Mouse (Mus musculus) hindbrain, embryonic 11.5 days (tissue): ENCODE measurements around the gene Gnaq. TPM values are rescaled to one million over a fixed set of nuclear protein-coding genes. Genes with fewer than 3 reads are reported as not detected.
A peak's percentile ranks its signal among the peaks of the same experiment; 100 is the strongest.

Experiments
- ATAC-seq: fragments of 200-750 bp; cut with Nextera tagmentation; 2 replicates; pipeline ENCODE4 v1.8.0; 2017; ENCODE audit warnings: mild to moderate bottlenecking, moderate TSS enrichment, moderate library complexity; ENCODE audit not compliant: low FRiP score
- DNase-seq: peaks from one replicate; pipeline ENCODE4 v3.0.0-alpha.2; 2015; ENCODE audit warnings: low spot score
- H3K27ac ChIP-seq: fragments of 300-500 bp; sonication (generic); 2 replicates; pipeline ENCODE4 v1.5.1; 2014; ENCODE audit warnings: mild to moderate bottlenecking, low read depth, low read length
- H3K27me3 ChIP-seq: fragments of 300-500 bp; sonication (generic); 2 replicates; pipeline ENCODE4 v1.6.1; 2014; ENCODE audit warnings: mild to moderate bottlenecking, low read length, moderate library complexity, mixed read lengths; ENCODE audit not compliant: control insufficient read depth, insufficient read depth
- H3K36me3 ChIP-seq: fragments of 300-500 bp; sonication (generic); 2 replicates; pipeline ENCODE4 v1.6.1; 2014; ENCODE audit warnings: mild to moderate bottlenecking, low read length, moderate library complexity, mixed read lengths; ENCODE audit not compliant: control insufficient read depth, insufficient read depth
- H3K4me1 ChIP-seq: fragments of 300-500 bp; sonication (generic); replicated peaks from 2 replicates; pipeline ENCODE4 v1.6.1; 2014; ENCODE audit warnings: low read length, mixed read lengths; ENCODE audit not compliant: control insufficient read depth, insufficient read depth
- H3K4me2 ChIP-seq: fragments of 300-500 bp; sonication (generic); replicated peaks from 2 replicates; pipeline ENCODE4 v1.6.1; 2014; ENCODE audit warnings: mild to moderate bottlenecking, low read depth, low read length
- H3K4me3 ChIP-seq: fragments of 300-500 bp; sonication (generic); 2 replicates; pipeline ENCODE4 v1.5.1; 2014; ENCODE audit warnings: low read depth, low read length
- H3K9ac ChIP-seq: fragments of 300-500 bp; sonication (generic); 2 replicates; pipeline ENCODE4 v1.6.1; 2014; ENCODE audit warnings: low read depth, low read length
- H3K9me3 ChIP-seq: fragments of 300-500 bp; sonication (generic); 2 replicates; pipeline ENCODE4 v1.6.1; 2016; ENCODE audit warnings: low read length; ENCODE audit not compliant: control insufficient read depth
- WGBS: fragments of 180-500 bp; shearing (Covaris S2); extraction: QIAGEN DNeasy Blood & Tissue Kit; methylation state at CpG from one replicate; pipeline ENCODE4 v1.1.7; 2014; 5-methylcytosine and 5-hydroxymethylcytosine counted together
- polyA plus RNA-seq: library from polyadenylated mRNA; unstranded; fragments of >200 nt; fragmentation: Nextera tagmentation; extraction: Ambion mirVana; gene quantifications from 2 replicates; pipeline ENCODE4 v1.2.1, GENCODE M21; 2014

Gene Gnaq
- polyA plus RNA-seq, 1 experiment from 2014 or later: 23.2 TPM

DNA sequence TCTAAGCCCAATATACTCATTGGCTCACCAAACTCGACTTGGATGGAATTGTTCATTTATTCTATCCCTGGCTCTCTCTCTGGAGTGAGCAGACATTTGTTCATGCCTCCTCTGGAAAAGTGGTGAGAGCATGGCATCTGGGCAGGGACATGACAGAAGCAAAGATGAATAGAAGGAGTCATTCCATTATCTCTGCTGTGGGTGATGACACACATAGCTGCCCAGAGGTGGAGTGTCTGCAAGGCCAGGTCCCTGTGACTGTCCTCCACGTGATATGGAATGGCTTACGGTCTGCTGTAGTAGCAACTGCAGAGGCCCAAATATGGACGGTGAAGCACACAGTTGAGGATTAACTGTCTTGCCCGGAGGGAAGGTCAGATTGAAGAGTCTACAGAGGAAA, 261.8 kb downstream of the Gnaq start:
- WGBS: 88% methylated on average over 5 of the region's 5 CpGs
- H3K9ac ChIP-seq: no peak overlapping the region
- no peaks in the 10 kb centered on the region for H3K9me3 ChIP-seq
- no peaks in the 10 kb centered on the region for H3K27me3 ChIP-seq
- H3K4me3 ChIP-seq: no peak overlapping the region
- H3K27ac ChIP-seq: no peak overlapping the region
- H3K4me1 ChIP-seq: no peaks in the 10 kb centered on the region
- DNase-seq: no peak
- no peak overlapping the region for H3K4me2 ChIP-seq
- no peak for ATAC-seq
- no peaks in the 10 kb centered on the region for H3K36me3 ChIP-seq

DNA sequence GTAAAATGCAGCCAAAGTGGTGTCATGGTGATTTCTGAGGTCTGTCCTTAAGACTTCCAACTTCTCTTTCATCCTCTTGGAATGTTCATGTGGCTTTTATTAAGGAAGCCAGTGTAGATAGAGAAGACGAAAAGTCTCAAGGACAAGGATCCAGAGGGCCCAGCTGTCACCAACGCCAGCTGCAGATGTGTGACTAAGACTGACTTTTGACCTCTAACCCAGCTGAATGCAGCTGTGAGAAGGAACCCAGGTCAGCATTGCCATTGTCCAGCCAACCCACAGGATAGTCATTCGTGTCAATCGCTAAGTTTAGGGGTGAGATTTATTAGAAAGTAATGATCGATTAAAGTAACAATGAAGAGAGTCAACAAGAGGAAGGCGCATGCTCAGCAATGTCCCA, 270.5 kb downstream of the Gnaq start:
- Histone ChIP-seq H3K27ac (no peak overlapping the region), H3K9ac (no peak overlapping the region), H3K36me3 (no peaks in the 10 kb centered on the region), H3K4me1 (no peaks in the 10 kb centered on the region), H3K9me3 (no peaks in the 10 kb centered on the region), H3K27me3 (no peaks in the 10 kb centered on the region), H3K4me2 (no peak overlapping the region), H3K4me3 (no peak overlapping the region)
- 78% methylated on average over 6 of the region's 6 CpGs for WGBS
- no peak for DNase-seq
- ATAC-seq: no peak

DNA sequence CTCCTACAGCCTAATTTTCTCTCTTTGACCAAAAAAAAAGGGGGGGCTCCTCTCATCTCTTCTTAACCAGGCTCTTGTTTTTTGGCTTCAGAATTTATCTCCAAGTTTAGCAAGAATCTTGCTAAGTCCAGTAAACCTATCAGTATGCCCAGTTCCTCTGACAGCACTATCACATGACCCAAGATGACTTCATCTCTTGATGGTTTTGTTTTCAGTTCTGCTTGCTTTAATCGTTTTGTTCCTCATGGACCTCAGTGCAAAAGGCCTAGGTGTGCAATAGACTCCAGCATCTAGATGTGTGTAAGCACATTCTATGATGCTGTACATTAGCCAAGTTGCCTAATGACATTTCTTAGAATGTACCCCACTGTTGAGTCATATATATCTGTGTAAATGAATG, 275.1 kb downstream of the Gnaq start:
- ATAC-seq: no peak
- Histone ChIP-seq H3K9ac (no peak overlapping the region), H3K27me3 (no peaks in the 10 kb centered on the region), H3K4me3 (no peak overlapping the region), H3K36me3 (no peaks in the 10 kb centered on the region), H3K4me2 (no peak overlapping the region), H3K4me1 (no peaks in the 10 kb centered on the region), H3K9me3 (no peaks in the 10 kb centered on the region), H3K27ac (no peak overlapping the region)
- 97% methylated on average over 1 of the region's 1 CpGs for WGBS
- no peak for DNase-seq

DNA sequence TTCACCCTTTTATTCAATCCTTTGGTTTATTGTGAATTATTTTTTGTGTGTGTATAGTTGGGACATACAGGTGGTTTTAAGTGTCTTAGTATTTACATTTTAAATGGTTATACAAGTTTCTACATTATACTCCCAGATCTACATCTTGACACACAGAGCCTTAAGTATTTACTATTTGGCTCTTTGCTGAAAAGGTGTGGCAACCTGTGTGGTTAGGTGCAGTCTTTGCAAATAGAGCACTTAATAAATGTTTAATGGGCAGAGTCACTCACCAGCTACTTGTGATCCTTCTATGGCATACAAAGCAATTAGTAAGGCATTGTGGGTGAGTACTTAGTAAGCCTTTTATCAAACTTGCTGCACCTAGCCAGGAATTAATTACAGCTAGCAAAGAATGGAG, 278.7 kb downstream of the Gnaq start:
- H3K9me3 ChIP-seq: no peaks in the 10 kb centered on the region
- no peak overlapping the region for H3K4me2 ChIP-seq
- no peak for DNase-seq
- no peak overlapping the region for H3K27ac ChIP-seq
- H3K9ac ChIP-seq: no peak overlapping the region
- H3K4me3 ChIP-seq: no peak overlapping the region
- H3K27me3 ChIP-seq: no peaks in the 10 kb centered on the region
- no peaks in the 10 kb centered on the region for H3K36me3 ChIP-seq
- ATAC-seq: no peak
- no peaks in the 10 kb centered on the region for H3K4me1 ChIP-seq

DNA sequence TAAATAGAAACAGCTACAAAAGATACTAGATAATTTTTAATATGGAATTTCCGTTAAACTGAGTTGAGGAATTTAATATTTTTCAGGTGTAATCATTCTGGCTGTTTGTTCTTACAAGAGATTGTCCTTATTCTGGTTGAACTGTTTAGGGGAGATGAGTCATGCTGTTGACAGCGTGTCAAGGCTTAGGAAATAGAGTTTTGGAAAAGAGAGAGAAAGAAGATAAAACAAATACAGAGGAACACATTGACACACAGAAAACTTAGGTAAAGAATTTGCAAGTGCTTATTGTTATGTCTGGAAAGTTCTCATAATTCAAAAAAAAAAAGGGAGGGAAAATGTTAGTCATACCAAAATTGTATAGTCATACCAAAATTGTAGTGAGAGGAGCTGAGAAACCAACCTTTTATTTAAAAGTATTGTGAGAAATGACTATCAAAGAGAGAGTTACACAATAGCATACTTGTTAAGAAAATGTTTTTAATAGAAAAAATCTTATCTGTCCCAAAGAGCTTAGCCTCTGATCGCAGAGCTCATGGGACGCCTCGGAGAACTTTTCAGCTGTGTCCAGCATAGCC, 285.5 kb downstream of the Gnaq start:
- Histone ChIP-seq H3K4me2 (no peak overlapping the region), H3K9ac (no peak overlapping the region), H3K36me3 (no peaks in the 10 kb centered on the region), H3K4me3 (no peak overlapping the region), H3K4me1 (no peaks in the 10 kb centered on the region), H3K9me3 (no peaks in the 10 kb centered on the region), H3K27me3 (no peaks in the 10 kb centered on the region), H3K27ac (no peak overlapping the region)
- DNase-seq (no peak), ATAC-seq (no peak)
- WGBS: 92% methylated on average over 5 of the region's 5 CpGs

DNA sequence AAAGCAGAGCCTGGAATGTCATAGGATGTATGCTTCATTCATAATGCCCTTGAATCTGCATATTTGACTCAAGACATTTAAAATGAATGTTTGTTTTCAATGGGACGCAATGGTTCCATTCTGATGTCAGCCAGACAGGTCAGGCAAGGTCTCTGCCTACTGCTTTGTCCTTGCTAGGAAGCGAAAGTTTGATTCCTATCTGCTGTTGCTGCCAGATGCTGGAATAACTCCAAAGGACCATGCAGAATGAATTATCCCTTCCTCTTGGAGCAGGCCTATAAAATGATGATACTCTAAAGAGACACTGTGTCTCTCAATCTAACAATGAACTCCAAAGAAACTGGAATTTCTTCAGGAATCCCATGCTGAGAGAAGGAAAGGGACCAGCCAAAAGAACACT, 293.0 kb downstream of the Gnaq start:
- 84% methylated on average over 2 of the region's 2 CpGs for WGBS
- H3K4me3 ChIP-seq: no peak overlapping the region
- no peak overlapping the region for H3K4me2 ChIP-seq
- no peak overlapping the region for H3K27ac ChIP-seq
- no peaks in the 10 kb centered on the region for H3K36me3 ChIP-seq
- ATAC-seq (no peak), DNase-seq (no peak)
- no peaks in the 10 kb centered on the region for H3K27me3 ChIP-seq
- H3K9ac ChIP-seq: no peak overlapping the region
- peaks cover 9% of the 10 kb centered on the region; the same call in 1 of the 2 replicates for H3K9me3 ChIP-seq
- no peaks in the 10 kb centered on the region for H3K4me1 ChIP-seq

DNA sequence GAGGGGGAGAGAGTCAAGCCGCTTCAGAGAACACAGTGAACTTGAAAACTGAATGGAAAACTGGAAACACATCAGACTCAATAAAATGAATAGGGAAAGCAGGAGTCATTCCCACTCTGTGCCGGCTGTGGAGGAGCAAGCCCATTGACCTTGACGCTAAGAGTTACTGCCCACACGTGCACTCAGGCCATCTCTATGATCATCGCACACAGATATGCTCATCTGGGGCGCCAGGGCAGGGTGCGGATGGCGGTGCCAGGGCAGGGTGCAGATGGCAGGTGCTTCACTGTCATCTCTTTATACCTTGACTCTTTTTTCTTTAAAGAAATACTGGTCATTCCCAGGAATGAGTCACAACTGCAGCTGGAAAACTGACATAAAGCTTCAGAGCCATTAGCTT, 298.7 kb downstream of the Gnaq start:
- no peak overlapping the region for H3K4me2 ChIP-seq
- peaks cover 8% of the 10 kb centered on the region; the same call in 1 of the 2 replicates for H3K4me1 ChIP-seq
- H3K27ac ChIP-seq: no peak overlapping the region
- peaks cover 12% of the 10 kb centered on the region for H3K27me3 ChIP-seq
- DNase-seq (no peak), ATAC-seq (no peak; the same call in 1 of the 2 replicates)
- 84% methylated on average over 8 of the region's 8 CpGs for WGBS
- no peak overlapping the region for H3K4me3 ChIP-seq
- peaks cover 9% of the 10 kb centered on the region; the same call in 1 of the 2 replicates for H3K9me3 ChIP-seq
- H3K9ac ChIP-seq: no peak overlapping the region
- no peaks in the 10 kb centered on the region for H3K36me3 ChIP-seq

DNA sequence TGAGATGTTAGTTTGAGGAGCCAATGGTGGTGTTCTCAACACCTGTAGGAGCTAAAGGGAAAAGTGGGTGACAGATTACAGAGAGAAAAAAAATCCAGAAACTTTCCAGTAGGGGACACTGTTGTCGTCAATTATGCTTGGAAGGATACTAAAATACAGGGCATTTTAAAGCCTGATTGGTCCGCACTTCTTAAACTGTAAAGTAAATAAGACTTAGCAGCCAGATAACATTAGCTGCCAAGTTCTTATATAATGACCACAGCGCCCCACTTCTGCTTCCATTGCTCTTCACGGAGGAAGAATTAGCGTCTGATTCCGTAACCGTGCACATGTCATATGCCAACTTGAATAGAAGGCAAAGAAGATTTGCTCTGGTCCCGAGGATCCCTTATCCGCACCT, 302.2 kb downstream of the Gnaq start:
- WGBS: 26% methylated on average over 9 of the region's 9 CpGs
- H3K36me3 ChIP-seq: no peaks in the 10 kb centered on the region

DNA sequence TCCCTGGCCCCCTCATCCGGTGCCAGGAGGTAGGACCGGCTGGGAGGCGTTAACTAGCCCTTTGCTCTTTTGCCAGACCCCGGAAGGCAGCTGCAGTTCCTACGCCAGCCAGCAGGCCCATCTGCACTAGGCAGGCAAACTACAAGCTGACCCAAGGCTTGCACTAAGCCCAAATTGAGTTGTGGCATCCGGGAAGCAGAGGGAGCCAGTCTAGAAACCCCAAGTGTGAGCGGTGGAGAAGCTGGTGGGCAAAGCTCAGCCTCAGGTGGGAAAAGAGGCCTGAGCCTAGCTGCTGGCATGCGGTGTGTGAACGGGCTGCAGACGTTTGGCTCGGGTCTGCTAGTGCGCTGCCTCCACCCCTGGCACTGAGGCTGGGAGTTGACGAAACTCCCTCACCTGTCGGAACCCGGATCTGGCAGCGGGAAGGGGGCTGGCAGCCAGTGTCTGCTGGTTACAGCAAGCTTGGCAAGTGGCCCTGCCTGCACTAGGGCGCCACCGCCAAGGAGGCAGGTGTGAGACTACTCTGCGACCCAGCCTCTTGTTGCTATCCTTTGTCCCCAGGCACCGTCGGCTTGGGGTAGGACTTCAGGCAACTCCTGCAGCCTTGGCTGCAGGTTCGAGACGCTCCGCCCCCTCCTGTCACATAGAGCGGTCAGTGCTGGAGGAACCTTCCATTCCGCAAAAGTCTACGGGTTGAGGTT, 303.1 kb downstream of the Gnaq start, which contains the start of gene Gna14:
Gna14 (plus strand) TSS at position 232 of the 701 bp plus-strand sequence.
- Histone ChIP-seq H3K4me1 (peaks cover 11% of the 10 kb centered on the region; the same call in 1 of the 2 replicates), H3K4me2 (peak within 1 kb of the TSS; percentile 63), H3K4me3 (peak within 1 kb of the TSS; percentile 30), H3K36me3 (no peaks in the 10 kb centered on the region), H3K9ac (peak within 1 kb of the TSS; percentile 12; the same call in 1 of the 2 replicates), H3K27me3 (peaks cover 32% of the 10 kb centered on the region), H3K9me3 (no peaks in the 10 kb centered on the region), H3K27ac (no peak within 1 kb of the TSS)
- peak; percentile 79 for DNase-seq
- ATAC-seq: peak; percentile 50
- 1% methylated on average over 27 of the region's 27 CpGs for WGBS

More for the DNA sequence above, 302.2 kb downstream of the Gnaq start:
- no peak overlapping the region for H3K9ac ChIP-seq
- peaks cover 32% of the 10 kb centered on the region for H3K27me3 ChIP-seq
- peak; percentile 24 for DNase-seq
- no peak overlapping the region for H3K27ac ChIP-seq
- peaks cover 11% of the 10 kb centered on the region; the same call in 1 of the 2 replicates for H3K4me1 ChIP-seq
- H3K9me3 ChIP-seq: no peaks in the 10 kb centered on the region
- H3K4me2 ChIP-seq: peak overlapping the region; percentile 63
- H3K4me3 ChIP-seq: no peak overlapping the region
- ATAC-seq: no peak
